In the genomic region with DNA sequence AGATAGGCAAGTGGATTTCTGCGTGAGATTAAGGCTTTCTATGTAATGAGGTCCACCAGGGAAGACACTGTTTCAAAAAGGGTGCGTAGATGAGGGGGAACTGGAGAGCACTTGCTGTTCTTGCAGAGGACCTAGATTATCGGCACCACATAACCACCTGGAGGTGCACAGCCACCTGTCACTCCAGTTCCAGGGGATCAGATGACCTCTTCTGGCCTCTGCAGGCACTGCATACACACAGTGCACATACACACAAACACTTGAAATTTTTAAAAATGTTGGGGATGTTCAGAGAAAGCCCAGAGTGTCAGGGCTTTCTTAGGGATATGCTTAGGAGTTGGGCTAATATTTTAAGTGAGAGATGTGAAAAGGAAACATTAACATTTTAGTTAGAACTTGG, we compare ENCODE assay signal across 23 mouse cellular contexts. TPM values are rescaled to one million over a fixed set of nuclear protein-coding genes. Genes with fewer than 3 reads are reported as not detected.
DNase-seq lines count a peak whose midpoint lies in the region; ATAC-seq and TF ChIP-seq lines count a peak whose summit lies in the region.
"Had no signal": no experiment of that assay in that cellular context is flagged by ENCODE, and none has a peak within 500 bp of the region (broad histone marks: within the 10 kb centered on the region; RNA-seq: fewer than 3 reads in every experiment).

No protein-coding gene starts in this region.

- no peak for ATAC-seq in intestine, postnatal 0 days
- ATAC-seq in intestine, embryonic 15.5 days, result no peak
- ATAC-seq in lung, postnatal 0 days, result no peak
- no peak for ATAC-seq in megakaryocyte progenitor cell, adult 5-6 weeks (replicated peaks; ENCODE audit: poor library complexity)
- ATAC-seq: activated CD4-positive, CD25-positive, alpha-beta regulatory T cell, adult 4 months; midbrain, embryonic 13.5 days had no signal

- no peaks in the 10 kb centered on the region for H3K9me3 ChIP-seq in intestine, postnatal 0 days (ENCODE audit: control insufficient read depth)
- H3K9me3 ChIP-seq in intestine, embryonic 15.5 days, result no peaks in the 10 kb centered on the region
- H3K9me3 ChIP-seq in lung, postnatal 0 days (ENCODE audit: low read length), result no peaks in the 10 kb centered on the region
- no peaks in the 10 kb centered on the region for H3K9me3 ChIP-seq in ES-Bruce4 (replicated peaks; ENCODE audit: control insufficient read depth, insufficient read depth, low read length, poor library complexity, severe bottlenecking)
- H3K9me3 ChIP-seq: hindbrain, embryonic 15.5 days; liver, embryonic 13.5 days; midbrain, embryonic 13.5 days had no signal

- peak; percentile 35 for TF ChIP-seq CTCF in intestine, postnatal 0 days (IDR thresholded peaks at IDR 0.05; ENCODE audit: low read depth)
- peak; percentile 38; the same call in 1 of the 2 replicates for TF ChIP-seq CTCF in lung, postnatal 0 days (IDR thresholded peaks at IDR 0.05)
- TF ChIP-seq CTCF in ES-Bruce4 (IDR thresholded peaks at IDR 0.05; ENCODE audit: low read depth, low read length), result peak; percentile 44

- peak overlapping the region; percentile 21; the same call in 1 of the 2 replicates for H3K27ac ChIP-seq in intestine, postnatal 0 days (ENCODE audit: low read depth, low read length)
- H3K27ac ChIP-seq in intestine, embryonic 15.5 days, result no peak overlapping the region
- no peak overlapping the region for H3K27ac ChIP-seq in lung, postnatal 0 days (ENCODE audit: low read length)
- no peak overlapping the region for H3K27ac ChIP-seq in ES-Bruce4 (ENCODE audit: insufficient read depth, low read length)
- H3K27ac ChIP-seq: forebrain, embryonic 12.5 days; hindbrain, embryonic 15.5 days; liver, embryonic 13.5 days; macrophage had no signal

- TF ChIP-seq EP300 in lung, postnatal 0 days (IDR thresholded peaks at IDR 0.05), result no peak
- no peak for TF ChIP-seq EP300 in ES-Bruce4 (IDR thresholded peaks at IDR 0.05; ENCODE audit: insufficient read depth, low read depth, low read length)

- 96% methylated on average over 3 of the region's 3 CpGs for WGBS in intestine, postnatal 0 days
- 97% methylated on average over 3 of the region's 3 CpGs for WGBS in intestine, embryonic 15.5 days
- 96% methylated on average over 3 of the region's 3 CpGs for WGBS in lung, postnatal 0 days

- no peak overlapping the region for H3K4me3 ChIP-seq in intestine, postnatal 0 days (ENCODE audit: low read depth, low read length)
- H3K4me3 ChIP-seq in intestine, embryonic 15.5 days (replicated peaks), result no peak overlapping the region
- no peak overlapping the region for H3K4me3 ChIP-seq in lung, postnatal 0 days (ENCODE audit: low read depth, low read length)
- no peak overlapping the region for H3K4me3 ChIP-seq in ES-Bruce4 (ENCODE audit: low read depth, low read length)
- H3K4me3 ChIP-seq: forebrain, embryonic 12.5 days; heart, embryonic 12.5 days; hindbrain, embryonic 15.5 days; liver, embryonic 13.5 days; midbrain, embryonic 13.5 days had no signal

- peaks cover 94% of the 10 kb centered on the region for H3K36me3 ChIP-seq in intestine, postnatal 0 days (ENCODE audit: control insufficient read depth, insufficient read depth)
- H3K36me3 ChIP-seq in intestine, embryonic 15.5 days, result peaks cover 83% of the 10 kb centered on the region
- peaks cover 68% of the 10 kb centered on the region for H3K36me3 ChIP-seq in lung, postnatal 0 days (ENCODE audit: insufficient read depth, low read length)
- H3K36me3 ChIP-seq in ES-Bruce4 (ENCODE audit: control insufficient read depth, insufficient read depth, low read length, poor library complexity, severe bottlenecking), result peaks cover 65% of the 10 kb centered on the region

- DNase-seq in lung, postnatal 0 days (ENCODE audit: low spot score), result no peak
- no peak for DNase-seq in lung, postnatal 4 days
- peak; percentile 19 for DNase-seq in induced T-regulatory cell, adult 2 months (ENCODE audit: low read depth)
- DNase-seq: adrenal gland, postnatal 36 days; embryo, embryonic 11 days; layer of hippocampus, postnatal 36 days; liver, embryonic 13.5 days; thymus, adult 18-20 months had no signal

- no peaks in the 10 kb centered on the region for H3K27me3 ChIP-seq in intestine, postnatal 0 days (replicated peaks; ENCODE audit: control insufficient read depth, insufficient read depth, low read length)
- no peaks in the 10 kb centered on the region for H3K27me3 ChIP-seq in intestine, embryonic 15.5 days (replicated peaks)
- no peaks in the 10 kb centered on the region for H3K27me3 ChIP-seq in lung, postnatal 0 days (replicated peaks; ENCODE audit: insufficient read depth, low read length)
- H3K27me3 ChIP-seq in ES-Bruce4 (ENCODE audit: control insufficient read depth, insufficient read depth, low read length, poor library complexity, severe bottlenecking), result no peaks in the 10 kb centered on the region
- H3K27me3 ChIP-seq: forebrain, embryonic 12.5 days; heart, embryonic 12.5 days; hindbrain, embryonic 15.5 days; liver, embryonic 13.5 days; midbrain, embryonic 13.5 days had no signal

- no peak overlapping the region for H3K9ac ChIP-seq in intestine, postnatal 0 days (ENCODE audit: low read depth, low read length)
- H3K9ac ChIP-seq in intestine, embryonic 15.5 days, result no peak overlapping the region
- H3K9ac ChIP-seq in lung, postnatal 0 days (replicated peaks; ENCODE audit: low read depth), result no peak overlapping the region
- H3K9ac ChIP-seq in ES-Bruce4 (ENCODE audit: low read depth, poor library complexity, severe bottlenecking), result no peak overlapping the region
- H3K9ac ChIP-seq: forebrain, embryonic 12.5 days; heart, embryonic 12.5 days; hindbrain, embryonic 15.5 days; liver, embryonic 13.5 days; midbrain, embryonic 13.5 days had no signal

- no peak overlapping the region for H3K4me2 ChIP-seq in intestine, postnatal 0 days (replicated peaks; ENCODE audit: low read depth)
- H3K4me2 ChIP-seq in intestine, embryonic 15.5 days (replicated peaks), result no peak overlapping the region
- H3K4me2 ChIP-seq in lung, postnatal 0 days (replicated peaks; ENCODE audit: low read depth, low read length), result no peak overlapping the region
- H3K4me2 ChIP-seq: forebrain, embryonic 12.5 days; heart, embryonic 12.5 days; hindbrain, embryonic 15.5 days; liver, embryonic 13.5 days; midbrain, embryonic 13.5 days had no signal

- no peak for TF ChIP-seq POLR2A in ES-Bruce4 (IDR thresholded peaks at IDR 0.05; ENCODE audit: insufficient read depth, low read length)

- H3K4me1 ChIP-seq in intestine, postnatal 0 days (replicated peaks; ENCODE audit: control insufficient read depth, insufficient read depth, low read length), result no peaks in the 10 kb centered on the region
- peaks cover 17% of the 10 kb centered on the region for H3K4me1 ChIP-seq in intestine, embryonic 15.5 days (replicated peaks)
- no peaks in the 10 kb centered on the region for H3K4me1 ChIP-seq in lung, postnatal 0 days (ENCODE audit: insufficient read depth, low read depth, low read length)
- no peaks in the 10 kb centered on the region for H3K4me1 ChIP-seq in ES-Bruce4 (ENCODE audit: control insufficient read depth, insufficient read depth, low read length)

RNA-seq across cellular contexts. Expression of a gene that starts 7.9 kb away (rescaled TPM):
- polyA plus RNA-seq in intestine, postnatal 0 days (2015; fragmentation: Nextera tagmentation; extraction: Ambion mirVana), result 87.6 and 91.9 TPM in 2 replicates
- polyA plus RNA-seq in intestine, embryonic 15.5 days (2015; fragmentation: Nextera tagmentation; extraction: Ambion mirVana), result 173 TPM in 2 replicates
- polyA plus RNA-seq in lung, postnatal 0 days (2015; fragmentation: Nextera tagmentation; extraction: Ambion mirVana), result 83.8 and 87.1 TPM in 2 replicates
- 47.8 and 55.6 TPM in 2 replicates for polyA plus RNA-seq in ES-Bruce4 (2011; ENCODE audit: insufficient read depth, insufficient read length, low read depth, missing spikeins)
- total RNA-seq in megakaryocyte progenitor cell, adult 5-6 weeks (2015), result 10.9 and 20.0 TPM in 2 replicates
- total RNA-seq in megakaryocyte progenitor cell, adult 5-6 weeks (2017), result 14.7 and 15.0 TPM in 2 replicates

RNA-seq across cellular contexts. Expression of a gene that starts 11.3 kb away (rescaled TPM):
- 0.12 TPM in 1 of 2 replicates, not detected in the other for polyA plus RNA-seq in intestine, postnatal 0 days (2015; fragmentation: Nextera tagmentation; extraction: Ambion mirVana)
- polyA plus RNA-seq in intestine, embryonic 15.5 days (2015; fragmentation: Nextera tagmentation; extraction: Ambion mirVana), result 0.41 and 0.71 TPM in 2 replicates
- not detected in 2 replicates for polyA plus RNA-seq in lung, postnatal 0 days (2015; fragmentation: Nextera tagmentation; extraction: Ambion mirVana)
- 1.3 and 1.6 TPM in 2 replicates for polyA plus RNA-seq in ES-Bruce4 (2011; ENCODE audit: insufficient read depth, insufficient read length, low read depth, missing spikeins)
- not detected in 2 replicates for total RNA-seq in megakaryocyte progenitor cell, adult 5-6 weeks (2015)
- total RNA-seq in megakaryocyte progenitor cell, adult 5-6 weeks (2017), result not detected in 2 replicates
- total RNA-seq: adrenal gland, postnatal 36 days; gastrocnemius, postnatal 36 days; heart, postnatal 25 days; layer of hippocampus, postnatal 36 days; left cerebral cortex, postnatal 36 days had no signal
- polyA plus RNA-seq: activated CD4-positive, CD25-positive, alpha-beta regulatory T cell, adult 4 months; heart, embryonic 12.5 days; large intestine, adult 2 months; liver, embryonic 13.5 days; macrophage; small intestine, adult 2 months had no signal

RNA-seq across cellular contexts. Expression of a gene that starts 16.0 kb away (rescaled TPM):
- polyA plus RNA-seq in intestine, postnatal 0 days (2015; fragmentation: Nextera tagmentation; extraction: Ambion mirVana), result 0.69 and 0.92 TPM in 2 replicates
- 1.2 and 1.3 TPM in 2 replicates for polyA plus RNA-seq in intestine, embryonic 15.5 days (2015; fragmentation: Nextera tagmentation; extraction: Ambion mirVana)
- 0.08 TPM in 1 of 2 replicates, not detected in the other for polyA plus RNA-seq in lung, postnatal 0 days (2015; fragmentation: Nextera tagmentation; extraction: Ambion mirVana)
- polyA plus RNA-seq in ES-Bruce4 (2011; ENCODE audit: insufficient read depth, insufficient read length, low read depth, missing spikeins), result 2.0 and 2.5 TPM in 2 replicates
- not detected in 2 replicates for total RNA-seq in megakaryocyte progenitor cell, adult 5-6 weeks (2015)
- total RNA-seq in megakaryocyte progenitor cell, adult 5-6 weeks (2017), result not detected in 2 replicates
- total RNA-seq: gastrocnemius, postnatal 36 days; heart, postnatal 25 days had no signal
- polyA plus RNA-seq: activated CD4-positive, CD25-positive, alpha-beta regulatory T cell, adult 4 months; macrophage had no signal

RNA-seq across cellular contexts. Expression of a gene that starts 22.4 kb away (rescaled TPM):
- 17.2 and 21.7 TPM in 2 replicates for polyA plus RNA-seq in intestine, postnatal 0 days (2015; fragmentation: Nextera tagmentation; extraction: Ambion mirVana)
- 26.1 and 26.6 TPM in 2 replicates for polyA plus RNA-seq in intestine, embryonic 15.5 days (2015; fragmentation: Nextera tagmentation; extraction: Ambion mirVana)
- polyA plus RNA-seq in lung, postnatal 0 days (2015; fragmentation: Nextera tagmentation; extraction: Ambion mirVana), result 26.5 and 31.9 TPM in 2 replicates
- polyA plus RNA-seq in ES-Bruce4 (2011; ENCODE audit: insufficient read depth, insufficient read length, low read depth, missing spikeins), result 128 and 141 TPM in 2 replicates
- total RNA-seq in megakaryocyte progenitor cell, adult 5-6 weeks (2015), result 67.4 and 67.8 TPM in 2 replicates
- 19.0 and 24.4 TPM in 2 replicates for total RNA-seq in megakaryocyte progenitor cell, adult 5-6 weeks (2017)

RNA-seq across cellular contexts. Expression of a gene that starts 27.0 kb away (rescaled TPM):
- 3.4 and 3.8 TPM in 2 replicates for polyA plus RNA-seq in intestine, postnatal 0 days (2015; fragmentation: Nextera tagmentation; extraction: Ambion mirVana)
- polyA plus RNA-seq in intestine, embryonic 15.5 days (2015; fragmentation: Nextera tagmentation; extraction: Ambion mirVana), result 8.1 and 9.2 TPM in 2 replicates
- polyA plus RNA-seq in lung, postnatal 0 days (2015; fragmentation: Nextera tagmentation; extraction: Ambion mirVana), result 5.6 and 6.3 TPM in 2 replicates
- 22.2 and 25.7 TPM in 2 replicates for polyA plus RNA-seq in ES-Bruce4 (2011; ENCODE audit: insufficient read depth, insufficient read length, low read depth, missing spikeins)
- 2.2 and 2.5 TPM in 2 replicates for total RNA-seq in megakaryocyte progenitor cell, adult 5-6 weeks (2015)
- 3.5 and 3.9 TPM in 2 replicates for total RNA-seq in megakaryocyte progenitor cell, adult 5-6 weeks (2017)
